Comparison of ENCODE assay signal across 21 mouse cellular contexts in the genomic region with DNA sequence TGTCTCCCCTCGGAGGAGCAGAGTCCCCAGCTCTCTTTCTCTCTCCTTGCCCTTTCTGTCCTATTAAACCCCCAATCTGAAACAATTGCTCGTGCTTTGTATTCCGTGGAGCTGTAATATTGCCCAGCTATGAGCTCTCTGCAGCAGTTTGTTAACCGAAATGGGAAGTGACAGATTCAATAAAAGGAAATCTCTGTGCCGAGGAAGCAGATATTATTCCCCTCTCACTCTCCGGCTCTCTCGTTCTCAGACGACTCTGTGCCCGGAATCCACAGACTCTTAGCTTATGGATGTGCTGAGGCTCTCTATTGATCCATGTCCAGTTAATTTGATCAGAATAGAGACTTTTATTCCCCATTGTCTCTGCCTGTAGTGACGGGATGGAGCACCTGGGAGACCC.
DNase-seq lines count a peak whose midpoint lies in the region; ATAC-seq and TF ChIP-seq lines count a peak whose summit lies in the region.
"Had no signal": no experiment of that assay in that cellular context is flagged by ENCODE, and none has a peak within 500 bp of the region (broad histone marks: within the 10 kb centered on the region; RNA-seq: fewer than 3 reads in every experiment).

No protein-coding gene starts in this region.

- TF ChIP-seq CTCF in layer of hippocampus, adult 2 months (conservative IDR thresholded peaks at IDR 0.05), result no peak

- no peak overlapping the region for H3K4me2 ChIP-seq in hindbrain, embryonic 13.5 days
- H3K4me2 ChIP-seq in midbrain, embryonic 14.5 days (ENCODE audit: low read length), result no peak overlapping the region
- H3K4me2 ChIP-seq in neural tube, embryonic 15.5 days, result peak overlapping the region; percentile 15; the same call in 1 of the 2 replicates
- H3K4me2 ChIP-seq in intestine, embryonic 15.5 days (replicated peaks), result no peak overlapping the region
- H3K4me2 ChIP-seq: embryonic facial prominence, embryonic 12.5 days; heart, embryonic 13.5 days; limb, embryonic 13.5 days; liver, embryonic 13.5 days; lung, embryonic 14.5 days had no signal

- H3K4me3 ChIP-seq in layer of hippocampus, adult 2 months, result no peak overlapping the region
- H3K4me3 ChIP-seq in hindbrain, embryonic 13.5 days, result no peak overlapping the region
- no peak overlapping the region for H3K4me3 ChIP-seq in midbrain, embryonic 14.5 days (replicated peaks; ENCODE audit: low read depth, low read length)
- no peak overlapping the region for H3K4me3 ChIP-seq in neural tube, embryonic 15.5 days (replicated peaks)
- no peak overlapping the region for H3K4me3 ChIP-seq in intestine, embryonic 15.5 days (replicated peaks)
- H3K4me3 ChIP-seq: embryonic facial prominence, embryonic 12.5 days; erythroblast, embryonic 14.5 days; heart, embryonic 13.5 days; limb, embryonic 13.5 days; liver, embryonic 13.5 days had no signal

- no peak for DNase-seq in layer of hippocampus, adult 2 months (ENCODE audit: low spot score in 2 of 2)
- DNase-seq in layer of hippocampus, adult 9-10 months (ENCODE audit: low spot score), result no peak
- DNase-seq in midbrain, embryonic 14.5 days, result peak; percentile 54
- no peak for DNase-seq in cerebellum, postnatal 10 days
- no peak for DNase-seq in right cerebral cortex, postnatal 36 days (ENCODE audit: low spot score in 2 of 2)
- DNase-seq: cerebellum, adult 8-10 months; gastrocnemius, postnatal 10 days; heart, adult 11 months; heart, postnatal 36 days; liver, embryonic 13.5 days; lung, embryonic 14.5 days; lung, postnatal 4 days had no signal

- H3K9me3 ChIP-seq in hindbrain, embryonic 13.5 days, result no peaks in the 10 kb centered on the region
- no peaks in the 10 kb centered on the region for H3K9me3 ChIP-seq in midbrain, embryonic 14.5 days (ENCODE audit: control insufficient read depth, low read length)
- no peaks in the 10 kb centered on the region for H3K9me3 ChIP-seq in neural tube, embryonic 15.5 days (replicated peaks)
- no peaks in the 10 kb centered on the region for H3K9me3 ChIP-seq in intestine, embryonic 15.5 days
- H3K9me3 ChIP-seq: embryonic facial prominence, embryonic 12.5 days; heart, embryonic 13.5 days; limb, embryonic 13.5 days; liver, embryonic 13.5 days had no signal

- H3K4me1 ChIP-seq in hindbrain, embryonic 13.5 days (replicated peaks), result peaks cover 64% of the 10 kb centered on the region
- peaks cover 53% of the 10 kb centered on the region for H3K4me1 ChIP-seq in midbrain, embryonic 14.5 days (ENCODE audit: control insufficient read depth, insufficient read depth, low read length)
- peaks cover 63% of the 10 kb centered on the region for H3K4me1 ChIP-seq in neural tube, embryonic 15.5 days
- H3K4me1 ChIP-seq in intestine, embryonic 15.5 days (replicated peaks), result peaks cover 7% of the 10 kb centered on the region; the same call in 1 of the 2 replicates
- H3K4me1 ChIP-seq: liver, embryonic 13.5 days had no signal

- no peaks in the 10 kb centered on the region for H3K36me3 ChIP-seq in hindbrain, embryonic 13.5 days
- H3K36me3 ChIP-seq in midbrain, embryonic 14.5 days (ENCODE audit: control insufficient read depth, insufficient read depth, low read length), result no peaks in the 10 kb centered on the region
- H3K36me3 ChIP-seq in neural tube, embryonic 15.5 days, result no peaks in the 10 kb centered on the region
- no peaks in the 10 kb centered on the region for H3K36me3 ChIP-seq in intestine, embryonic 15.5 days
- H3K36me3 ChIP-seq: embryonic facial prominence, embryonic 12.5 days; heart, embryonic 13.5 days; limb, embryonic 13.5 days; liver, embryonic 13.5 days had no signal

- no peak; the same call in 1 of the 2 replicates for ATAC-seq in hindbrain, embryonic 13.5 days (ENCODE audit: low FRiP score)
- ATAC-seq in midbrain, embryonic 14.5 days (ENCODE audit: low FRiP score, low TSS enrichment), result no peak
- no peak for ATAC-seq in neural tube, embryonic 15.5 days (ENCODE audit: low FRiP score)
- no peak for ATAC-seq in intestine, embryonic 15.5 days
- ATAC-seq: intestine, postnatal 0 days had no signal

- peak overlapping the region; percentile 62; the same call in 1 of the 2 replicates for H3K9ac ChIP-seq in hindbrain, embryonic 13.5 days
- H3K9ac ChIP-seq in midbrain, embryonic 14.5 days (replicated peaks; ENCODE audit: low read length), result no peak overlapping the region; the same call in 1 of the 2 replicates
- no peak overlapping the region for H3K9ac ChIP-seq in neural tube, embryonic 15.5 days (replicated peaks)
- H3K9ac ChIP-seq in intestine, embryonic 15.5 days, result no peak overlapping the region
- H3K9ac ChIP-seq: embryonic facial prominence, embryonic 12.5 days; heart, embryonic 13.5 days; limb, embryonic 13.5 days; liver, embryonic 13.5 days; lung, embryonic 14.5 days had no signal

- peak overlapping the region; percentile 68 for H3K27ac ChIP-seq in layer of hippocampus, adult 2 months
- peak overlapping the region; percentile 81 for H3K27ac ChIP-seq in hindbrain, embryonic 13.5 days
- peak overlapping the region; percentile 64 for H3K27ac ChIP-seq in midbrain, embryonic 14.5 days (replicated peaks; ENCODE audit: low read depth, low read length)
- H3K27ac ChIP-seq in neural tube, embryonic 15.5 days (replicated peaks), result peak overlapping the region; percentile 78
- H3K27ac ChIP-seq in intestine, embryonic 15.5 days, result no peak overlapping the region
- H3K27ac ChIP-seq: embryonic facial prominence, embryonic 12.5 days; heart, embryonic 13.5 days; limb, embryonic 13.5 days; liver, embryonic 13.5 days had no signal

- 29% methylated on average over 10 of the region's 10 CpGs for WGBS in hindbrain, embryonic 13.5 days
- 33% methylated on average over 10 of the region's 10 CpGs for WGBS in midbrain, embryonic 14.5 days
- 24% methylated on average over 10 of the region's 10 CpGs for WGBS in neural tube, embryonic 15.5 days
- WGBS in intestine, embryonic 15.5 days, result 72% methylated on average over 10 of the region's 10 CpGs

- no peaks in the 10 kb centered on the region for H3K27me3 ChIP-seq in hindbrain, embryonic 13.5 days
- no peaks in the 10 kb centered on the region for H3K27me3 ChIP-seq in midbrain, embryonic 14.5 days (ENCODE audit: control insufficient read depth, insufficient read depth, low read length)
- H3K27me3 ChIP-seq in neural tube, embryonic 15.5 days (replicated peaks), result no peaks in the 10 kb centered on the region
- no peaks in the 10 kb centered on the region for H3K27me3 ChIP-seq in intestine, embryonic 15.5 days (replicated peaks)
- H3K27me3 ChIP-seq: CH12.LX; embryonic facial prominence, embryonic 12.5 days; limb, embryonic 13.5 days; liver, embryonic 13.5 days had no signal
